Mouse (Mus musculus): ENCODE measurements around the gene Doxl2. TPM values are rescaled to one million over a fixed set of nuclear protein-coding genes. Genes with fewer than 3 reads are reported as not detected.

Doxl2 gene
- polyA plus RNA-seq, 1 experiment from 2014 or later = not detected

GRCm38 (mm10) chr6:48979616-48980015 lies 4.9 kb downstream of the Doxl2 start:
- Histone ChIP-seq H3K9ac (no peak overlapping the region), H3K36me3 (no peaks in the 10 kb centered on the region), H3K4me1 (no peaks in the 10 kb centered on the region), H3K9me3 (no peaks in the 10 kb centered on the region), H3K27ac (no peak overlapping the region), H3K4me2 (replicated peaks) (no peak overlapping the region), H3K4me3 (no peak overlapping the region), H3K27me3 (replicated peaks) (no peaks in the 10 kb centered on the region)
- WGBS = 63% methylated on average over 1 of the region's 1 CpGs
- ATAC-seq (ENCODE audit: low FRiP score, low read depth) = no peak

- H3K4me1 ChIP-seq = no peaks in the 10 kb centered on the region
- no peak overlapping the region for H3K4me3 ChIP-seq
- 72% methylated on average over 3 of the region's 3 CpGs for WGBS
- H3K27me3 ChIP-seq (replicated peaks) = no peaks in the 10 kb centered on the region
- no peak for ATAC-seq (ENCODE audit: low FRiP score, low read depth)
- no peak overlapping the region for H3K4me2 ChIP-seq (replicated peaks)
- no peaks in the 10 kb centered on the region for H3K9me3 ChIP-seq
- H3K36me3 ChIP-seq = no peaks in the 10 kb centered on the region
- H3K9ac ChIP-seq = no peak overlapping the region
- H3K27ac ChIP-seq = no peak overlapping the region
These were observed 7.5 kb downstream of the Doxl2 start for GRCm38 (mm10) chr6:48982305-48982704.

DNA sequence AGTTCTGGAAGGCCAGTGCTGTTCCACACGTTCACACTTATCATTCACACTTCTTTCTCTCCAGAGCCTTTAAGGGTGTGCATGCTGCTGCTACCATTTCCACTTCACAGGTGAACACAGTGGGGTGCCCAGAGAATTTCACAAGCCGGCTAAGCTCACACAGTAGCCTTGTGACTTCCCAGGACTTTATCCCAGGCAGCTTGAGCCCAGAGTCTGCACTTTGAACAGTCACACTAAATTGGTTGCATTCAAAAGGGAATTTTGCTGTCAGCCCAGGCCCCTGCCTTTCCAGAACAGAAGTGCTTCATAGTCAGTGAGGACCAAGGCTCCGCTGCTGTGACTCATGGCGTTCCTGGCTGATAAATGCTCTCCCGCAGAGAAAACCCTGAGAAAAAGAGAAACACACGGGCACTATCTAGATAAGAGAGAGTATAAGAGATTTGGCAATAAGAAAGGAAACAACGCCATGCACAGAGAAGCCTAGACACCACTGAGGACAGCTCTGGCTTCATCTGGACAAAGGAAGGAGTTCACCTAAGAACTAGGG lies 11.8 kb downstream of the Doxl2 start, which contains the start of gene Svs1:
Gene Svs1, plus strand, starts transcription at position 418 of the 547 bp plus-strand sequence.
- H3K4me3 ChIP-seq = no peak within 1 kb of the TSS
- no peaks in the 10 kb centered on the region for H3K9me3 ChIP-seq
- H3K9ac ChIP-seq = no peak within 1 kb of the TSS
- no peak within 1 kb of the TSS for H3K27ac ChIP-seq
- no peak for ATAC-seq (ENCODE audit: low FRiP score, low read depth)
- H3K36me3 ChIP-seq = no peaks in the 10 kb centered on the region
- H3K27me3 ChIP-seq (replicated peaks) = no peaks in the 10 kb centered on the region
- no peaks in the 10 kb centered on the region for H3K4me1 ChIP-seq
- no peak within 1 kb of the TSS for H3K4me2 ChIP-seq (replicated peaks)
- WGBS = 62% methylated on average over 7 of the region's 7 CpGs

GRCm38 (mm10) chr6:48989971-48990370 lies 15.2 kb downstream of the Doxl2 start:
- H3K27me3 ChIP-seq (replicated peaks) = no peaks in the 10 kb centered on the region
- H3K4me3 ChIP-seq = no peak overlapping the region
- WGBS = 90% methylated on average over 5 of the region's 5 CpGs
- H3K4me2 ChIP-seq (replicated peaks) = no peak overlapping the region
- H3K36me3 ChIP-seq = no peaks in the 10 kb centered on the region
- no peak overlapping the region for H3K27ac ChIP-seq
- no peaks in the 10 kb centered on the region for H3K4me1 ChIP-seq
- ATAC-seq (ENCODE audit: low FRiP score, low read depth) = no peak
- no peak overlapping the region for H3K9ac ChIP-seq
- H3K9me3 ChIP-seq = no peaks in the 10 kb centered on the region

DNA sequence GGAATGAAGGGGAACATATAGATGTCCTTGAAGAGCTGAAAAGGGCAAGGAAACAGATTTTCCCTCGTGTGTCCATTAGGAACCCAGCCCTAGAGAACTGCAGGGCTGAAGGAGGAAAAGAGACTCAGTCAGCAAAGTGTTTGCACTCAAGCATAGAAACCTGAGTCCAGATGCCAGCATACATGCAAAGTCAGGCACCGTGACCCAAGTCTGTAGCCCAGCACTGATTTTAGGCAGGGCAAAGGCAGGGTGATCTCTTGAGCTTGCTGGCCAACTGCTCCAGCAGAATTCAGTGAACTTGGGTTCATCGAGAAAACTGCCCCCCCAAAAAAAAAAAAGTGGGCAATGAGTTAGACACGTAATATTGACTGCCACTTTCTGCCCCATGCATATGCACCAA lies 17.2 kb downstream of the Doxl2 start:
- 81% methylated on average over 4 of the region's 4 CpGs for WGBS
- H3K4me3 ChIP-seq = no peak overlapping the region
- no peaks in the 10 kb centered on the region for H3K36me3 ChIP-seq
- no peak overlapping the region for H3K27ac ChIP-seq
- H3K9me3 ChIP-seq = no peaks in the 10 kb centered on the region
- no peaks in the 10 kb centered on the region for H3K4me1 ChIP-seq
- no peak for ATAC-seq (ENCODE audit: low FRiP score, low read depth)
- H3K4me2 ChIP-seq (replicated peaks) = no peak overlapping the region
- H3K27me3 ChIP-seq (replicated peaks) = no peaks in the 10 kb centered on the region
- no peak overlapping the region for H3K9ac ChIP-seq

DNA sequence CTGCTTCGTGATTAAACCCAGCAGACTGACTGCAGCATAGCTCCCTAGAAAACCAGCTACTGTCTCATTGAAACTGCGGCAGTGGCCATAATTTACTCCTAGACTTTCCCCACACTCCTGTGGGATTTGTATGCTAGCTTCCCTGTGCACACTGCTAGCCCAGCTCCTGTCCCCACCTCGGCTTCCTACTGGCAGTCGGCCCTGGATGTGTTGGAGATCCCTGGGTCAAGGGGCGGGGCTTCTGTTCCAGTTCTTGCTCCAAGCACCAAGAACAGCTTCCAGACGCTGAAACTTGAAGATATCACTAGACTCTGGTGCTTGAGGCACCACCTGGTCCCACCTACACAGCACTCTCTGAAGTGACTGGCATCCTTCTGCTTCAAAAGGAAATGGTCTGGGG lies 23.4 kb downstream of the Doxl2 start:
- no peak overlapping the region for H3K4me3 ChIP-seq
- H3K36me3 ChIP-seq = no peaks in the 10 kb centered on the region
- H3K27me3 ChIP-seq (replicated peaks) = no peaks in the 10 kb centered on the region
- no peak overlapping the region for H3K9ac ChIP-seq
- no peak overlapping the region for H3K4me2 ChIP-seq (replicated peaks)
- 74% methylated on average over 6 of the region's 6 CpGs for WGBS
- H3K9me3 ChIP-seq = no peaks in the 10 kb centered on the region
- no peak overlapping the region for H3K27ac ChIP-seq
- ATAC-seq (ENCODE audit: low FRiP score, low read depth) = no peak
- no peaks in the 10 kb centered on the region for H3K4me1 ChIP-seq

GRCm38 (mm10) chr6:48998796-48999195 lies 24.0 kb downstream of the Doxl2 start:
- Histone ChIP-seq H3K4me2 (replicated peaks) (no peak overlapping the region), H3K4me3 (no peak overlapping the region), H3K27ac (no peak overlapping the region), H3K36me3 (no peaks in the 10 kb centered on the region), H3K9me3 (no peaks in the 10 kb centered on the region), H3K4me1 (no peaks in the 10 kb centered on the region), H3K27me3 (replicated peaks) (no peaks in the 10 kb centered on the region), H3K9ac (no peak overlapping the region)
- WGBS = 87% methylated on average over 4 of the region's 4 CpGs
- ATAC-seq (ENCODE audit: low FRiP score, low read depth) = no peak

DNA sequence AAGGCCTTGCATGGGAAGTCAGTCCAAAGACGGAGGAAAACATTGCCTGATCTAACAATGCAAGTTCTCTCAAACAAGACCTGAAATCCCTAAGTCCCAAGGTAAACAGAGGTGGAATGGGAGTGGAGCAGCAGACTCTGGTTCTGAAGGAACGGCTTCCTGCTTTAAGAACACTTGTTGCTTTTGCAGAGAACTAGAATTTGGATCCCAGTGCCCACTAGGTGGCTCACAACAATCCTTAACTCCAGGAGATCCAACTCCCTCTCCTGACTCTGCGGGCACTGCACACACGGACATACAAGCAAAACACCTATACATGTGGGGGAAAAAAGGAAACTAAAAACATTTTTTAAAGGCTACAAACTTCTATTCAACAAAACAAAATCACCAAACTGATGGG lies 28.6 kb downstream of the Doxl2 start:
- Histone ChIP-seq H3K4me1 (no peaks in the 10 kb centered on the region), H3K4me3 (no peak overlapping the region), H3K4me2 (replicated peaks) (no peak overlapping the region), H3K36me3 (no peaks in the 10 kb centered on the region), H3K27ac (no peak overlapping the region), H3K9ac (no peak overlapping the region), H3K9me3 (no peaks in the 10 kb centered on the region), H3K27me3 (replicated peaks) (no peaks in the 10 kb centered on the region)
- 53% methylated on average over 4 of the region's 4 CpGs for WGBS
- no peak for ATAC-seq (ENCODE audit: low FRiP score, low read depth)

DNA sequence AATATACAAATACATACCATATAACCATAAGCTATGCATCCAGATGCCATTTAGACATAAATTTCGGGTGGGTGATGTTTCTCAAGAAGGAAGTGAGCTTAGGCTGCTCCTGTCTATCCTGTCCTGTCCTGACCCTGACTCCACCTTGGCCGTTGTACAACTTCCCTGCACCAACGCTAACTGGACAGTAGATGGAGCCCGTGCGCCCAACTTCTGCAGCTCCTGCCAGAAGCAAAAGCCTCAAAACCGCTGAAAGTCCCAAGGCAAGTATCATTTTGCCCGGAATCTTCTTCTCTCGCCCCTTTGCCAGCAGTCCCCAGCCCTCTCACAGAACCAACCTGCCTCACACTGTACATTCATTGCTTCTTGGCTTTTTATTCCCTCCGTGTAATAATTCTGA lies 33.2 kb downstream of the Doxl2 start:
- Histone ChIP-seq H3K9ac (no peak overlapping the region), H3K9me3 (no peaks in the 10 kb centered on the region), H3K4me2 (replicated peaks) (peak overlapping the region; percentile 54), H3K36me3 (no peaks in the 10 kb centered on the region), H3K4me1 (no peaks in the 10 kb centered on the region), H3K4me3 (peak overlapping the region; percentile 16; the same call in 1 of the 2 replicates), H3K27ac (no peak overlapping the region), H3K27me3 (replicated peaks) (no peaks in the 10 kb centered on the region)
- 0% methylated on average over 9 of the region's 9 CpGs for WGBS
- ATAC-seq (ENCODE audit: low FRiP score, low read depth) = no peak

DNA sequence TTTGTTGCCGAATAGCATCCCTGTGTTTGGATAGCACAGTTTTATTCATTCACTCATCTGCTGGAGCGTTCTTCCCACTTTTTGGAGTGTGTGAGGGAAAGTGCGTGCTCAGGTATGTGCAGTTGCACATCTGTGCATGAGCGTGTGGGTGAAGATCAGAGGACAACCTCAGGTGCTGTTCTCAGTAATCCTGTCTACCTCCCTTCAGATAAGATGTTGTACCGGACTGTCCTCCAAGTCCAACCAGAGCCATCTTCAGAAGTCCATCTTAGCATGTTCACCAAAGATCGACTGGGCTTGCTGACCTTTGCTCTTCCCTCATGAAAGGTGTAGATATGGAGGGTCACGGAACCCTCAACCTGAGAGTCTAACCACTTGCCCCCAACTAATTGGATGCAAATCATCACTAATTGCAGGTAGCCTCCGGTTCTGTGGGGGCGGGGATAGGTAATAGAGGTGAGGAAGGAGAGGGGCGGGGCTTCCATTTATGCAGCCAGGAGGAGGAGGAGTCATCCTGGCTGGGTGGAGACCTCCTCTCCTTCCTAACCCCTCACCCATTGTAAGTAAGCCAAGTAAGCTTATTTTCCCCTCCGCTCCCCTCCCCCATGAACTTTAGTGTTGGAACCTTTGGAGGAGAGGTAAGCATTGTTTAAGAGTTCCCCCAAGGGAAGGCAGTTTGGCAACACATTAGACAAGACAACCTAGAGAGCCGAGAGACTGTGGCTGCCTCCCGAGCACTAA lies 33.8 kb downstream of the Doxl2 start:
- H3K27me3 ChIP-seq (replicated peaks) = no peaks in the 10 kb centered on the region
- no peak for ATAC-seq (ENCODE audit: low FRiP score, low read depth)
- no peak overlapping the region for H3K27ac ChIP-seq
- H3K4me2 ChIP-seq (replicated peaks) = peak overlapping the region; percentile 54
- H3K9me3 ChIP-seq = no peaks in the 10 kb centered on the region
- WGBS = 25% methylated on average over 13 of the region's 13 CpGs
- H3K36me3 ChIP-seq = no peaks in the 10 kb centered on the region
- H3K4me3 ChIP-seq = peak overlapping the region; percentile 16; the same call in 1 of the 2 replicates
- no peaks in the 10 kb centered on the region for H3K4me1 ChIP-seq
- no peak overlapping the region for H3K9ac ChIP-seq

DNA sequence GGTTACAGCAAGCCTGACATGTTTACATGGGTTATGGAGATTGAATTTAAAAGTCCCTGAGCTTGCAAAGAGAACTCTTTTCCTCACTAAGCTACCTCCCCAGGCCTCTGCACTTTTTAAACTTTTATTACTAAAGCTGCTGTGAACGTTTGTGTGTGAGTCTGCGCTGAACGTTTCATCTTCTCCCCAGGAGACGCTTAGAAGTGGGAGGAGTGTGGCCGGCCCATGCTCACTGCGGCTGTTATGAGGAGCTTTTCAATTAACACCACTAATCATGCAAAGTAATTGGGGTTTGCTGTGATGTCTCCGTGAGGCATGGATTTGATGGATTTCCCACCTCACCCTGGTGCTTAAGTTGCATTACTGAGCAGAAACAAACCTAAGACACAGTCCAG lies 34.4 kb downstream of the Doxl2 start:
- no peak overlapping the region for H3K4me3 ChIP-seq
- H3K4me2 ChIP-seq (replicated peaks) = peak overlapping the region; percentile 54
- WGBS = 24% methylated on average over 7 of the region's 7 CpGs
- no peak overlapping the region for H3K9ac ChIP-seq
- H3K4me1 ChIP-seq = no peaks in the 10 kb centered on the region
- no peak overlapping the region for H3K27ac ChIP-seq
- H3K27me3 ChIP-seq (replicated peaks) = no peaks in the 10 kb centered on the region
- no peaks in the 10 kb centered on the region for H3K9me3 ChIP-seq
- H3K36me3 ChIP-seq = no peaks in the 10 kb centered on the region
- ATAC-seq (ENCODE audit: low FRiP score, low read depth) = no peak

- WGBS = 82% methylated on average over 1 of the region's 1 CpGs
These were observed 34.9 kb downstream of the Doxl2 start for GRCm38 (mm10) chr6:49009665-49010064.

GRCm38 (mm10) chr6:49011191-49011590 lies 36.4 kb downstream of the Doxl2 start:
- Histone ChIP-seq H3K9ac (no peak overlapping the region), H3K4me2 (replicated peaks) (no peak overlapping the region), H3K4me1 (no peaks in the 10 kb centered on the region), H3K27me3 (replicated peaks) (no peaks in the 10 kb centered on the region), H3K36me3 (no peaks in the 10 kb centered on the region), H3K27ac (no peak overlapping the region), H3K4me3 (no peak overlapping the region), H3K9me3 (no peaks in the 10 kb centered on the region)
- 85% methylated on average over 5 of the region's 5 CpGs for WGBS
- no peak for ATAC-seq (ENCODE audit: low FRiP score, low read depth)

More at GRCm38 (mm10) chr6:49009665-49010064, 34.9 kb downstream of the Doxl2 start:
- Histone ChIP-seq H3K4me2 (replicated peaks) (no peak overlapping the region), H3K27me3 (replicated peaks) (no peaks in the 10 kb centered on the region), H3K27ac (no peak overlapping the region), H3K4me1 (no peaks in the 10 kb centered on the region), H3K36me3 (no peaks in the 10 kb centered on the region), H3K9me3 (no peaks in the 10 kb centered on the region), H3K4me3 (no peak overlapping the region), H3K9ac (no peak overlapping the region)
- ATAC-seq (ENCODE audit: low FRiP score, low read depth) = no peak

All from neural tube, embryonic 12.5 days (tissue).